Mouse (Mus musculus) forebrain, embryonic 10.5 days (tissue): ENCODE measurements around the gene Smad6. TPM values are rescaled to one million over a fixed set of nuclear protein-coding genes. Genes with fewer than 3 reads are reported as not detected.

Source experiments
- DNase-seq: peaks from one replicate; pipeline ENCODE4 v3.0.0-alpha.2; 2017; ENCODE audit warnings: low spot score; ENCODE audit errors: extremely low spot score
- H3K27ac ChIP-seq: fragments of 300-500 bp; sonication (generic); 2 replicates; pipeline ENCODE4 v1.5.1; 2016; ENCODE audit warnings: mild to moderate bottlenecking
- H3K27me3 ChIP-seq: fragments of 300-500 bp; sonication (generic); 2 replicates; pipeline ENCODE4 v1.6.1; 2016; ENCODE audit warnings: mild to moderate bottlenecking; ENCODE audit not compliant: poor library complexity, severe bottlenecking
- H3K36me3 ChIP-seq: fragments of 300-500 bp; sonication (generic); replicated peaks from 2 replicates; pipeline ENCODE4 v1.6.1; 2016; ENCODE audit warnings: mild to moderate bottlenecking, moderate library complexity
- H3K4me1 ChIP-seq: fragments of 300-500 bp; sonication (generic); 2 replicates; pipeline ENCODE4 v1.6.1; 2016
- H3K4me3 ChIP-seq: fragments of 300-500 bp; sonication (generic); 2 replicates; pipeline ENCODE4 v1.5.1; 2016; ENCODE audit warnings: mild to moderate bottlenecking, moderate library complexity
- H3K9me3 ChIP-seq: fragments of 300-500 bp; sonication (generic); 2 replicates; pipeline ENCODE4 v1.6.1; 2016; ENCODE audit warnings: mild to moderate bottlenecking, moderate library complexity
- WGBS: fragments of 180-500 bp; shearing (Covaris S2); methylation state at CpG from one replicate; pipeline ENCODE4 v1.1.7; 2016; 5-methylcytosine and 5-hydroxymethylcytosine counted together
- polyA plus RNA-seq: library from polyadenylated mRNA; unstranded; fragments of >200 nt; fragmentation: Nextera tagmentation; extraction: Ambion mirVana; gene quantifications from 2 replicates; pipeline ENCODE4 v1.2.1, GENCODE M21; 2016

Smad6 gene
- polyA plus RNA-seq, 1 experiment from 2014 or later: 3.7 TPM

DNA sequence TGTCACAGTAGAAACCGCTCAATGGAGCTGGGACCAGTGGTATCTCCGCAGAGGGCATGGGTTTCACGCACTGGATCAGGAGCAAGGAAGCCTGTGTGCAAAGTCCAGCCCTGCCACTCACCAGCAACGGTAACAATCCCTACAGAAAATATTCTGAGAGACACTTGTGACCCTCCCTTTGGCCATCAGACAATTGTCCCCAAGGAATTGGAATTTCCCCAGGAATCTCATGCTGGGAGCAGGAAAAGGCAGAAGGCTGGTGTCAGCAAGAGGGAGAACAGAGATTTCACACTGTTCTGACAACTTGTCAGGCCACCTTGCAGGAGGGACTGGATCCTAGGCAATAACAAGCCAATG lies 61.1 kb downstream of the Smad6 start:
- DNase-seq: no peak
- peaks cover 96% of the 10 kb centered on the region for H3K4me1 ChIP-seq
- H3K9me3 ChIP-seq: no peaks in the 10 kb centered on the region
- peak overlapping the region; percentile 34 for H3K4me3 ChIP-seq
- peaks cover 12% of the 10 kb centered on the region; the same call in 1 of the 2 replicates for H3K27me3 ChIP-seq
- no peaks in the 10 kb centered on the region for H3K36me3 ChIP-seq
- peak overlapping the region; percentile 89 for H3K27ac ChIP-seq
- WGBS: 4% methylated on average over 4 of the region's 4 CpGs

DNA sequence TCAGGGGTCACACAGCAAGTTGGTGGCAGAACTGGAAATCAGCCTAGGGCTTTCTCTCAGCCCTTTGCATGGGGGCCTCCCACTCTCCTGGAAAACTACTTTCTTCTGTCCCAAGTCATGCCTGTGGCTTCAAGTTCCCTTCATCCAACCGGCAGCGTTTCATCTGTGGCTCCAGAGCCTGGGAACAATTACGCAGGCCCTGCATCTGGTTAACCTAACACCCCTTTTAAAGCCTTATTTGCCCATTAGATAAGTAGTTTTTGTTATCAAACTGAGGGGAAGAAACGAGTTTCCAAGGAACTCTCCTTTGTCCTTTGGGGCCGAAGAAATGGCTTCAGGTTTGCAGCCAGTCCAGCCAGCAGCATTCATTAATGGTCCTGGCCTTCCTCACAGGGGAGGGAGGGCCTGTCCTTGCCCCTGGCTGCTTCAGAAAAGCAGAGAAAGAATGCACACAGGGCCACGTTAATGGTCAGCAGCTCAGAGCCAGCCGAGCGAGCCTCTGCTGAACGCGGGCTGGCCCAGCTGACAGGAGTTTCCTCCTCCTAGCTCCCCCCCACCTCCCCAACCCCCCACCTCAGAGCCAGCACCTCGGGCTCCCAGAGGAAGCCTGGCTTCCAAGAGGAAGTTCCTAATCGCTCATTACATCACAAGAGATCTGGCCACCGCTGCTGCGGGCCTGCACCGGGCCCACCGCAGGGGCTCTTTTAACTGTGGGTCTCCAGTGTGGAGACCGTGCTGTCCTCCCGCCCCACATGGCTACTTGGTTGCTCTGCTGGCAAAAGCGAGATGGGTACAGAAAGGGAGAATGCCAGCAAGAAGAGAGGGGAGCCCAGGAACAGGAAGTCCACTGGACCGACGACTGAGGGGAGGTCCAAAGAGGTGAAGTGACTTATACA lies 61.7 kb downstream of the Smad6 start:
- peaks cover 94% of the 10 kb centered on the region for H3K4me1 ChIP-seq

DNA sequence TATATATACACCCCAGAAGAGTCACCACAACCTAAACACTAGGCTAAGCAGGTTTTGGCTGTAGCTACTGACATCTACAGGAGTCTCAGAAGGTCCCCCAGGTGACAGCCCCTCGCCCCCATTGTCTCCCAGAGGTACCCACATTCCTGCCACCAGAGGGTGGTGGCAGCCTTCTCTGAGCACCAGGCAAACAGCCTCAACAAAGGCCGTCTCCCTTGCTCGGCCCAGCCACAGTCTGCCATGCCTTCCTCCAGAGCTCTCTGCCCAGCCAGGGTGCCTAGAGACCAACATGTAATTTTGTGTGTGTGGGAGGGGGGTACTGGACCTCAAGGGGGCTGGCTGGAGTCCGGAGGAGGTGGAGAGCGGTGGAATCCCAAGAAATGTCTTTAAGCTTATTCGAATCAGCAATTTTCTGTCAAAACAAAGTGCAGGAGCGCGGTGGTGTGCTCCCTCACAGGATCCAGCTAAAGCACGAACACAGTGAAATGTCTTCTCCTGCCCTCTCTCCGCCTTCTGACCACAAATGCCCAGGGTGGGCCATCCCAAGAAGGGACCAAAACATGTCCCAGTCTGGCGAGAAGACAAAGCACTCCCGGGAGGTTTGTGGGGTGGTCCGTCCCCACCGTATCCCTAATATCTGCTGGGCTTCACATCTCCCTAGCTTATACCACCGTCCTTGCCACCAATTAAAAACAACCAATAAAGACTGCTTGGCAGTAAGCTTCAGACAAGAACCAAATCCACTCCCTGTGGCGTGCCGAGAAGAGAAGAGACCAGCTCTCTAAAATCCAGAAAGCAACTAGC lies 62.5 kb downstream of the Smad6 start:
- peak overlapping the region; percentile 34 for H3K4me3 ChIP-seq
- peak; percentile 85 for DNase-seq
- no peaks in the 10 kb centered on the region for H3K9me3 ChIP-seq
- peak overlapping the region; percentile 89 for H3K27ac ChIP-seq
- H3K27me3 ChIP-seq: peaks cover 16% of the 10 kb centered on the region
- no peaks in the 10 kb centered on the region for H3K36me3 ChIP-seq
- H3K4me1 ChIP-seq: peaks cover 87% of the 10 kb centered on the region
- 14% methylated on average over 17 of the region's 17 CpGs for WGBS

More for the DNA sequence above, 61.7 kb downstream of the Smad6 start:
- peak overlapping the region; percentile 89 for H3K27ac ChIP-seq
- peak; percentile 73 for DNase-seq
- no peaks in the 10 kb centered on the region for H3K9me3 ChIP-seq
- H3K4me3 ChIP-seq: peak overlapping the region; percentile 34
- no peaks in the 10 kb centered on the region for H3K36me3 ChIP-seq
- peaks cover 12% of the 10 kb centered on the region; the same call in 1 of the 2 replicates for H3K27me3 ChIP-seq
- under 1% methylated on average over 21 of the region's 21 CpGs for WGBS

DNA sequence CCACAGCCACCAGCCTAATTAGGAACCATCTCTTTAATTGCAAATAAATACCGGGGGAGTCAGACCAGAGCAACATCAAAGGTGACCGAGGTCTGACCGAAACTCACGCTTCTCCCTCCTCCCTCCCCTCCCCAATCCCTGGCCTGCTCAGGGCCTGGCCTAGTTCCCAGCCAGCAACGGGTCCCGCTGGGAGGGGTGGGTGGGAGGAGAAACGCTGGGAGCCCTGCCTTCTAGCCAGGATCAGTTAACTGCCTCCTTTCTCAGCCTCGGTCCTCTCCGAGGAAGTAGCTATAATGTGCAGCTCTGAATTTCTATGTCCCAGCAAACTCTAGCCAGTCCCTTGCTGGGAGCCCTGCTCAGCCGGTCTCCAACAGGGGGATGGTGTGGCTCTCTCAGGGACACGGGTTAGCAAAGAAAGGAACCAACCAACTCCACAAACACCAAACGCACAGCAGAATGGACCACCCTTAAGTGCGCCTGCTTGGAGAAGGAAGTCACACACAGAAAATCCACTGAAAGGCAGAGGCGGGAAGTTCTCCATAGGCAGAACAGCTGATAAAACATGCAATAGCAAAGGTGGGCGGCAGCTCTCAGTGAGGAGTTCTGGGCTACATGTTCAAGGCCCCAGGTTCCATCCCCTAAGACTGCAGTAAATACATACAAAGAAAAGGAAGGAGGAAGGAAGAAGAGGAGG lies 63.4 kb downstream of the Smad6 start:
- no peak for DNase-seq
- Histone ChIP-seq H3K4me1 (peaks cover 82% of the 10 kb centered on the region), H3K27me3 (peaks cover 24% of the 10 kb centered on the region), H3K4me3 (peak overlapping the region; percentile 34; the same call in 1 of the 2 replicates), H3K36me3 (peaks cover 4% of the 10 kb centered on the region), H3K27ac (peak overlapping the region; percentile 89), H3K9me3 (no peaks in the 10 kb centered on the region)
- 12% methylated on average over 15 of the region's 15 CpGs for WGBS

DNA sequence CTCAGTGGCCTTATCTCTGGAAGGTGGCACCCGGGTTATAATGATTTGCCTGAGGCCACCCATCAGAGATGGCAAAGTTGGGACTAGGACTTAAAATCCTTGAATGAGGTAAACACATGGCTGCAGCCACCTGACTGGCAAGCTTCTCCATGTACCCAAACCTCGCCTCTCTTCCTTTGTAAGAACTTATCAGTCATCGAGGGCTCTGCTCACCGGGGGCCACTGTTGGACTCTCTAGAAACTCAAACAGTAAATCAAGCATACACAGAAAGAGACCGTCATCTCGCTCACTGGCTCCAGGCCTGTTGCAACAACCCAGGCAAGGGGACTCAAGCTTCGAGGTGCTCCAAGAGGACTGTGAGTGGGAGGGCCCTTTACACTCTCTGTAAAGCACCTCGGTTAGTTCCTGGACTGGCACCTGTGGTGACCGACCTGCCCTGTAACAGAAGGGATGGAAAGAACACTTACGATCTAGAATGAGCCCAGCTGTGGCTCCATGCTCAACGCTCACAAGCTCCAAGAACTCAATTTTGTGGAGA lies 64.1 kb downstream of the Smad6 start:
- peaks cover 77% of the 10 kb centered on the region for H3K4me1 ChIP-seq
- H3K27me3 ChIP-seq: peaks cover 27% of the 10 kb centered on the region
- H3K9me3 ChIP-seq: no peaks in the 10 kb centered on the region
- WGBS: 71% methylated on average over 11 of the region's 11 CpGs
- no peak for DNase-seq
- peak overlapping the region; percentile 89 for H3K27ac ChIP-seq
- H3K36me3 ChIP-seq: peaks cover 8% of the 10 kb centered on the region
- no peak overlapping the region for H3K4me3 ChIP-seq

DNA sequence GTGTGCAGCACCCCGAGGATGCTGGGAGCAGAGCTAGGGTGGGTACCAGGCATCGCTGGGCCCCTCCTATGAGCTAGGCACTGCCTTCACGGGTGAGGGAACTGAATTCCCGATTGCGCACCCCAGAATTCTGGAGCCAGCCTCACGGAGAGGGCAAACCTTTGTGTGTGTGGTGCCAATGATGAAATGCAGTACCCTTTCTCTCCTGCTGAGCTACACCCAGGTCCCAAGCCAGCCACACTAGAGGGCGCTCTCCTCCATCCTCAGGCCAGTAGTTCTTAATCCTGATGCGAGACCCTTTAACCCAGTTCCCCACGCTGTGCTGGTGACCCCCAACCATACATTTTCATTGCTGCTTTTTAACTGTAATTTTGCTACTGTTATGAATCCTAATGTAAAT lies 65.8 kb downstream of the Smad6 start:
- no peak overlapping the region for H3K4me3 ChIP-seq
- H3K9me3 ChIP-seq: no peaks in the 10 kb centered on the region
- H3K27me3 ChIP-seq: peaks cover 27% of the 10 kb centered on the region
- WGBS: 28% methylated on average over 9 of the region's 9 CpGs
- peaks cover 25% of the 10 kb centered on the region for H3K36me3 ChIP-seq
- peaks cover 61% of the 10 kb centered on the region for H3K4me1 ChIP-seq
- DNase-seq: peak; percentile 67
- H3K27ac ChIP-seq: peak overlapping the region; percentile 57

DNA sequence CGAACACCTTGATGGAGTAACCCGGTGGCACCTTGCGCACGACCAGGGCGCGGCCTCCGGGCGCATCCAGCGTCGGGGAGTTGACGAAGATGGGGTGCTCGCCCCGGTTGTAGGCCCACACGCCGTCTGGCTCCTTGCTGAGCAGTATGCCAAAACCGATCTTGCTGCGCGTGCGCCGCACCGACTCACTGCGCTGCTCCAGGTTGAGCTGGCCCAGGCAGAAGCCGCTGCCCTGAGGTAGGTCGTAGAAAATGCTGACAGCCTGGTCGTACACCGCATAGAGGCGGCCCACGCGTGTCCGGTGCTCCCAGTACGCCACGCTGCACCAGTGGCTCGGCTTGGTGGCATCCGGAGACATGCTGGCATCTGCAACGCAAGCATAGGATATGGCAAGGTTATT lies 68.2 kb downstream of the Smad6 start:
- peaks cover 27% of the 10 kb centered on the region for H3K27me3 ChIP-seq
- DNase-seq: no peak
- H3K4me3 ChIP-seq: peak overlapping the region; percentile 24
- H3K9me3 ChIP-seq: no peaks in the 10 kb centered on the region
- H3K36me3 ChIP-seq: peaks cover 32% of the 10 kb centered on the region
- H3K4me1 ChIP-seq: peaks cover 50% of the 10 kb centered on the region
- H3K27ac ChIP-seq: no peak overlapping the region
- WGBS: 49% methylated on average over 35 of the region's 35 CpGs

DNA sequence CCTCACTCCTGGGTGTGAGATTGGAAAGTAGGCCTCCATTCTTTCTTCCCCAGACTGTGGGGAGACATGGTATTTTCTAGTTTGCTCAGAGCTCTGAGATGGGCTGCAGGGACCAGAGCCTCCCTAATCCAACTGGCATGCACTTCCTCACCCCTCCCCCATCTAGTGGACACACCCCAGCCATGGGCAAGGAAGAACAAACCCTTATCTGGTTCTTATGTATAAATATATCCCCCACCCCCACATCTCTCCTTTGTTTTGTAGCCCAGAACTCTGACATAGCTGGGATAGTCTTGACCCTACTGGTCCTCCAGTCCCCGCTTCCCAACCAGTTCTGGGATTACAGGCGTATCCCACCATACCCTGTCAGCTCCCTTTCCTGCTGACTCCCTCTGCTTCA lies 69.3 kb downstream of the Smad6 start:
- Histone ChIP-seq H3K27me3 (peaks cover 24% of the 10 kb centered on the region), H3K27ac (no peak overlapping the region), H3K36me3 (peaks cover 32% of the 10 kb centered on the region), H3K9me3 (no peaks in the 10 kb centered on the region), H3K4me3 (no peak overlapping the region), H3K4me1 (peaks cover 39% of the 10 kb centered on the region)
- WGBS: 94% methylated on average over 2 of the region's 2 CpGs
- DNase-seq: no peak

DNA sequence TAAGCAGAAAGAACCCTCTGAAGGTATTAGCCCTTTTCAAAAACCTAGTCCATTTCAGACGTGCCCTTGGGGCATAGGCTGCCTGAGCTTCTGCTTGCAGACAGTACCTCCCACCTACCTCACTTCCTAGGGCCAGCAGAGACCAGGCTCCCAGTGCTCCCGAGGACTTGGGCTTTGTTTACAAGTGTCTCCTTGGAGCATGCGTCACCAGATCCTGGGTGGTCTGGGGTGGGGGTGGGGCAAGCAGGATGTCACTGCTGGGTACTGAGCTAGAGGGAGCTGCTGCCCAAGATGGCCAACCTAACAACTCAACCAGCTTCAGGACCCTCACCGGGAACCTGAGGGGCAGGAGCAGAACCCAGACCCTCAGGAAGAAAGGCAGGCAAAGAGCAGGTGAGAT lies 71.5 kb downstream of the Smad6 start:
- DNase-seq: no peak
- no peak overlapping the region for H3K4me3 ChIP-seq
- no peaks in the 10 kb centered on the region for H3K9me3 ChIP-seq
- H3K27me3 ChIP-seq: peaks cover 15% of the 10 kb centered on the region
- WGBS: 36% methylated on average over 4 of the region's 4 CpGs
- peaks cover 27% of the 10 kb centered on the region for H3K4me1 ChIP-seq
- H3K27ac ChIP-seq: 0 out of 2 replicates have a peak overlapping the region, but pooled peaks have one; percentile 11
- peaks cover 32% of the 10 kb centered on the region for H3K36me3 ChIP-seq

DNA sequence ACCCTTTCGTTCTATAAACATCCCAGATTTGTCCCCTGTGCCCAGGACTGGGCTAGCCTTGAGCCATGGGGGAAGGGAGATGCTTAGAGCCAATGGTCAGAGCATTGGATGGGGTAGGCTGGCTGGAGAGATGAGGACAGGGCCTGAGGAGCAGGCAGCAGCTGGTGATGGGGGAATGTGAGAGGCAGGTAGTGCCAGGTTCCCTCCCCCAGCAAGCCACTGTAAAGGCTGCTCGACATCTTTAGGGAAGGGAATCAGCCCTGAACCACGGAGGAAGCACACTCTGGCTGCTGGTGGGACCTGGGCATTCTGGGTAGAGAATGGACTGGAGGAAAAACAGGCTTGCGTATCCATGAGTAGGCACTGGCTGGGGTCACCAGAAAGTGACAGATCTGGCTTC lies 72.5 kb downstream of the Smad6 start:
- Histone ChIP-seq H3K36me3 (peaks cover 32% of the 10 kb centered on the region), H3K9me3 (no peaks in the 10 kb centered on the region), H3K27me3 (peaks cover 12% of the 10 kb centered on the region), H3K4me1 (peaks cover 26% of the 10 kb centered on the region), H3K4me3 (no peak overlapping the region), H3K27ac (peak overlapping the region; percentile 32; the same call in 1 of the 2 replicates)
- no peak for DNase-seq
- 81% methylated on average over 4 of the region's 4 CpGs for WGBS

DNA sequence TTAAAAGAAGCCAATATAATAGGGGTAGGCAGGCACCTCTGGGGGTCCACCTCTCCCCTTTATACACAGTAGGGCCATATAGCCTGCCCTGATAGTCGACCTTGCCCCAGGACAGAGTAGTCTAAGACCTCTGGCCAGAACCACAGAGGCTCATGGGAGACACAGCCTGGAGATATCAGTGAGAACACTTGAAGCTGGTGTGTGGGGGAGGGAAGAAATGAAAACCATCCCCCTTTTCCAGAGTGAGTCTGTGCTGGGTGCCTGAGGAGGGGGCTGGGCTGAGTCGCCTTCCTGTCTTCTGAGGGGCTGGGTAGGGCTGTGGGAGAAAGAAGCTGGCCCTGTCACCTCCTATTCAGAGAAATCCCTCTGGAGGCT lies 79.3 kb downstream of the Smad6 start:
- Histone ChIP-seq H3K27ac (no peak overlapping the region), H3K27me3 (no peaks in the 10 kb centered on the region), H3K4me1 (peaks cover 22% of the 10 kb centered on the region), H3K9me3 (no peaks in the 10 kb centered on the region), H3K4me3 (no peak overlapping the region), H3K36me3 (no peaks in the 10 kb centered on the region)
- DNase-seq: no peak
- WGBS: 67% methylated on average over 2 of the region's 2 CpGs
